Mouse (Mus musculus) heart, postnatal 36 days (tissue): Measurements from ENCODE around the gene Vgf. TPM values are rescaled to one million over a fixed set of nuclear protein-coding genes. Genes with fewer than 3 reads are reported as not detected.

Source experiments
- DNase-seq, 2 experiments: peaks; one replicate each; pipeline ENCODE4 v3.0.0; 2021 to 2022
- intact Hi-C: fragments of 180-260 bp; cut with DNase I; formaldehyde crosslinking; loops from one replicate; pipeline ENCODE4 v1.15.1; 2025
- total RNA-seq, 2 experiments: library from RNA; stranded (reverse); gene quantifications; 2 replicates each; pipeline ENCODE4 v1.2.3; 2021

Gene Vgf
- under 1 TPM in 1 of 2 experiments, not detected in 1; 0.11 TPM for total RNA-seq

GRCm38 (mm10) chr5:137026092-137026491, at the start of gene Vgf:
Vgf (plus strand) TSS chr5:137026392.
- intact Hi-C loops = no loop called here
- no peak for DNase-seq

GRCm38 (mm10) chr5:136977769-136978168, 48.4 kb upstream of the Vgf start:
- no peak for DNase-seq
- intact Hi-C loops = no loop called here

- DNase-seq = no peak
- intact Hi-C loops = no loop called here
Measured at GRCm38 (mm10) chr5:136979762-136980161, 46.4 kb upstream of the Vgf start.

- no peak for DNase-seq
- intact Hi-C loops = no loop called here
Measured at GRCm38 (mm10) chr5:136980974-136981373, 45.2 kb upstream of the Vgf start.

- DNase-seq = peak; percentile 52 to 74
- intact Hi-C loops = no loop called here
Measured at GRCm38 (mm10) chr5:136982338-136982930, 43.8 kb upstream of the Vgf start.

- no peak for DNase-seq
- intact Hi-C loops = no loop called here
Measured at GRCm38 (mm10) chr5:136984828-136985227, 41.4 kb upstream of the Vgf start.

GRCm38 (mm10) chr5:136986695-136987137, 39.5 kb upstream of the Vgf start, which contains the start of gene Plod3:
Plod3 (plus strand) TSS chr5:136987019.
- intact Hi-C loops = loop anchor here (2.0 kb wide), 1 partner anchor 24 kb away; no protein-coding TSS in a partner anchor
- peak in 1 of 2 experiments; percentile 91 for DNase-seq

- intact Hi-C loops = loop anchor here (2.0 kb wide), 1 partner anchor 25 kb away; no protein-coding TSS in a partner anchor
- peak; percentile 79 to 91 for DNase-seq
Measured at GRCm38 (mm10) chr5:136987138-136987933, 38.9 kb upstream of the Vgf start.

GRCm38 (mm10) chr5:136987934-136988271, 38.3 kb upstream of the Vgf start, which contains the start of gene Znhit1:
Znhit1 (minus strand) TSS chr5:136988021.
- no peak for DNase-seq

GRCm38 (mm10) chr5:136988420-136988819, 37.8 kb upstream of the Vgf start:
- intact Hi-C loops = no loop called here
- DNase-seq = peak; percentile 39 to 47

More at GRCm38 (mm10) chr5:136987934-136988271, 38.3 kb upstream of the Vgf start, which contains the start of gene Znhit1:
- intact Hi-C loops = loop anchor here (2.0 kb wide), 1 partner anchor 25 kb away; no protein-coding TSS in a partner anchor

- intact Hi-C loops = no loop called here
- DNase-seq = no peak
Measured at GRCm38 (mm10) chr5:136989801-136990200, 36.4 kb upstream of the Vgf start.

- intact Hi-C loops = no loop called here
- no peak for DNase-seq
Measured at GRCm38 (mm10) chr5:136999449-136999848, 26.7 kb upstream of the Vgf start.

- DNase-seq = no peak
- intact Hi-C loops = no loop called here
Measured at GRCm38 (mm10) chr5:137000612-137001011, 25.6 kb upstream of the Vgf start.

GRCm38 (mm10) chr5:137007276-137007675, 18.9 kb upstream of the Vgf start:
- intact Hi-C loops = no loop called here
- no peak for DNase-seq

- intact Hi-C loops = no loop called here
- DNase-seq = peak in 1 of 2 experiments; percentile 54
Measured at GRCm38 (mm10) chr5:137009988-137010387, 16.2 kb upstream of the Vgf start.

GRCm38 (mm10) chr5:137012401-137012950, 13.7 kb upstream of the Vgf start:
- no peak for DNase-seq
- intact Hi-C loops = no loop called here

- intact Hi-C loops = no loop called here
- DNase-seq = no peak
Measured at GRCm38 (mm10) chr5:137015913-137016312, 10.3 kb upstream of the Vgf start.

- intact Hi-C loops = no loop called here
- DNase-seq = no peak
Measured at GRCm38 (mm10) chr5:137024318-137024717, 1.9 kb upstream of the Vgf start.

- intact Hi-C loops = loop anchor here (1.0 kb wide), 1 partner anchor 82 kb away; no protein-coding TSS in a partner anchor
- peak; percentile 83 to 90 for DNase-seq
Measured at GRCm38 (mm10) chr5:137025132-137025531, 1.1 kb upstream of the Vgf start.

GRCm38 (mm10) chr5:137028561-137029272, 2.5 kb downstream of the Vgf start:
- intact Hi-C loops = no loop called here
- DNase-seq = no peak

GRCm38 (mm10) chr5:137029273-137029585, 3.0 kb downstream of the Vgf start:
- intact Hi-C loops = no loop called here
- no peak for DNase-seq
